Mouse (Mus musculus) layer of hippocampus, adult 8-10 months (tissue): ENCODE results near the gene Scn1b. TPM values are rescaled to one million over a fixed set of nuclear protein-coding genes. Genes with fewer than 3 reads are reported as not detected.

Source experiments
- total RNA-seq, 4 experiments: library from RNA; stranded (reverse); gene quantifications; 2 replicates each; pipeline ENCODE4 v1.2.4; 2022

The Scn1b gene
- total RNA-seq, 4 experiments from 2014 or later, result 572 to 623 (median 584) TPM

Other genes starting within 250 kb of the Scn1b start
- gene Cd22, start 246.7 kb downstream of the Scn1b start, total RNA-seq, result 1 to 10 TPM in 2 of 4 experiments, not detected in 2; 1.1 to 1.6 TPM
- gene Mag, start 212.1 kb downstream of the Scn1b start, total RNA-seq, result 100 to 1,000 TPM; 151 to 226 (median 183) TPM
- gene Hamp2, start 202.3 kb downstream of the Scn1b start, total RNA-seq, result not detected
- gene Hamp, start 183.0 kb downstream of the Scn1b start, total RNA-seq, result not detected
- 100 to 1,000 TPM; 118 to 123 (median 120) TPM for gene Usf2, start 170.2 kb downstream of the Scn1b start, total RNA-seq
- 1 to 10 TPM; 5.1 to 9.0 (median 6.0) TPM for gene Lsr, start 153.5 kb downstream of the Scn1b start, total RNA-seq
- under 1 TPM in 1 of 4 experiments, not detected in 3; 0.21 TPM for gene Fam187b, start 153.2 kb downstream of the Scn1b start, total RNA-seq
- gene Fxyd5, start 84.5 kb downstream of the Scn1b start, total RNA-seq, result 10 to 100 TPM; 27.5 to 36.2 (median 30.7) TPM
- gene Fxyd7, start 75.5 kb downstream of the Scn1b start, total RNA-seq, result 100 to 1,000 TPM; 103 to 116 (median 108) TPM
- gene Fxyd1, start 69.8 kb downstream of the Scn1b start, total RNA-seq, result 100 to 1,000 TPM in 2 of 4 experiments, 10 to 100 TPM in 2; 80.5 to 263 (median 172) TPM
- gene Lgi4, start 67.7 kb downstream of the Scn1b start, total RNA-seq, result 10 to 100 TPM; 38.3 to 64.2 (median 55.9) TPM
- 1 to 10 TPM in 3 of 4 experiments, not detected in 1; 1.4 to 2.3 (median 1.6) TPM for gene Fxyd3, start 50.3 kb downstream of the Scn1b start, total RNA-seq
- 1 to 10 TPM; 4.8 to 9.5 (median 5.4) TPM for gene Hpn, start 11.7 kb downstream of the Scn1b start, total RNA-seq
- 100 to 1,000 TPM; 115 to 132 (median 125) TPM for gene Gramd1a, start 28.9 kb upstream of the Scn1b start, total RNA-seq
- gene Scgb2b2, start 163.5 kb upstream of the Scn1b start, total RNA-seq, result not detected
- not detected for gene Scgb1b2, start 164.8 kb upstream of the Scn1b start, total RNA-seq
- not detected for gene Scgb2b3, start 235.1 kb upstream of the Scn1b start, total RNA-seq
- gene Scgb1b3, start 248.6 kb upstream of the Scn1b start, total RNA-seq, result not detected